Mouse (Mus musculus) cortical plate, adult 2 months (tissue): Measurements from ENCODE around the gene Lpin3. TPM values are rescaled to one million over a fixed set of nuclear protein-coding genes. Genes with fewer than 3 reads are reported as not detected.
A peak's percentile ranks its signal among the peaks of the same experiment; 100 is the strongest.

Experiments
- H3K27ac ChIP-seq: fragments of 200-500 bp; 2 replicates; pipeline ENCODE4 v1.5.1; 2012; ENCODE audit warnings: low read length, control low read depth, inconsistent platforms; ENCODE audit not compliant: insufficient read depth
- H3K4me1 ChIP-seq: fragments of 200-500 bp; 2 replicates; pipeline ENCODE4 v1.6.1; 2011; ENCODE audit warnings: low read length; ENCODE audit not compliant: control insufficient read depth, insufficient read depth
- H3K4me3 ChIP-seq: fragments of 200-500 bp; 2 replicates; pipeline ENCODE4 v1.5.1; 2011; ENCODE audit warnings: mild to moderate bottlenecking, low read length, control low read depth; ENCODE audit not compliant: insufficient read depth
- CTCF ChIP-seq: fragments of 200-500 bp; IDR thresholded peaks from 2 replicates; pipeline ENCODE4 v1.5.1; 2011; ENCODE audit warnings: mild to moderate bottlenecking, control low read depth, low read length; ENCODE audit not compliant: insufficient read depth; ENCODE audit errors: extremely low read depth
- POLR2A ChIP-seq: fragments of 200-500 bp; IDR thresholded peaks from 2 replicates; pipeline ENCODE4 v1.6.1; 2011; ENCODE audit warnings: mild to moderate bottlenecking, low read length, control low read depth; ENCODE audit not compliant: insufficient read depth; ENCODE audit errors: extremely low read depth
- polyA plus RNA-seq: library from polyadenylated mRNA; depleted of rRNA; stranded (reverse); fragments of >200 nt; gene quantifications from 2 replicates; pipeline ENCODE4 v1.2.3, GENCODE M21; 2012; rRNA removed

Lpin3 gene
- 1.1 and 1.3 TPM in 2 replicates for polyA plus RNA-seq

GRCm38 (mm10) chr2:160880453-160881195 is at the start of gene Lpin3:
Gene Lpin3, plus strand, starts transcription at chr2:160880670.
- Histone ChIP-seq H3K4me1 (no peaks in the 10 kb centered on the region), H3K4me3 (no peak within 1 kb of the TSS), H3K27ac (no peak within 1 kb of the TSS)
- no peak for TF ChIP-seq CTCF
- TF ChIP-seq POLR2A, result no peak

GRCm38 (mm10) chr2:160840838-160841237 is 39.6 kb upstream of the Lpin3 start:
- no peak for TF ChIP-seq POLR2A
- no peak for TF ChIP-seq CTCF
- Histone ChIP-seq H3K4me3 (no peak overlapping the region), H3K4me1 (peaks cover 2% of the 10 kb centered on the region), H3K27ac (peak overlapping the region; percentile 66; the same call in 1 of the 2 replicates)

- Histone ChIP-seq H3K27ac (no peak overlapping the region), H3K4me1 (peaks cover 3% of the 10 kb centered on the region), H3K4me3 (no peak overlapping the region)
- TF ChIP-seq CTCF (no peak), POLR2A (no peak)
Measured at GRCm38 (mm10) chr2:160847664-160848063, 32.8 kb upstream of the Lpin3 start.

- Histone ChIP-seq H3K4me3 (no peak overlapping the region), H3K27ac (no peak overlapping the region), H3K4me1 (peaks cover 3% of the 10 kb centered on the region)
- TF ChIP-seq POLR2A, result no peak
- no peak for TF ChIP-seq CTCF
Measured at GRCm38 (mm10) chr2:160848186-160848585, 32.3 kb upstream of the Lpin3 start.

GRCm38 (mm10) chr2:160849617-160850240 is 30.7 kb upstream of the Lpin3 start:
- Histone ChIP-seq H3K27ac (0 out of 2 replicates have a peak overlapping the region, but pooled peaks have one; percentile 13), H3K4me1 (peaks cover 3% of the 10 kb centered on the region), H3K4me3 (no peak overlapping the region)
- peak; percentile 28; the same call in 1 of the 2 replicates for TF ChIP-seq CTCF
- TF ChIP-seq POLR2A, result no peak

- Histone ChIP-seq H3K27ac (no peak overlapping the region), H3K4me1 (peaks cover 3% of the 10 kb centered on the region; the same call in 1 of the 2 replicates), H3K4me3 (no peak overlapping the region)
- TF ChIP-seq POLR2A (no peak), CTCF (no peak)
Measured at GRCm38 (mm10) chr2:160850360-160850759, 30.1 kb upstream of the Lpin3 start.

GRCm38 (mm10) chr2:160854687-160855086 is 25.8 kb upstream of the Lpin3 start:
- TF ChIP-seq POLR2A, result no peak
- TF ChIP-seq CTCF, result no peak
- Histone ChIP-seq H3K4me1 (peaks cover 1% of the 10 kb centered on the region; the same call in 1 of the 2 replicates), H3K4me3 (no peak overlapping the region), H3K27ac (no peak overlapping the region)

GRCm38 (mm10) chr2:160856359-160857102 is 23.9 kb upstream of the Lpin3 start:
- Histone ChIP-seq H3K4me1 (peaks cover 1% of the 10 kb centered on the region; the same call in 1 of the 2 replicates), H3K27ac (no peak overlapping the region), H3K4me3 (no peak overlapping the region)
- TF ChIP-seq POLR2A (no peak), CTCF (no peak)

- TF ChIP-seq CTCF (no peak), POLR2A (no peak)
- peak overlapping the region; percentile 31; the same call in 1 of the 2 replicates for H3K27ac ChIP-seq
- H3K4me3 ChIP-seq, result no peak overlapping the region
- H3K4me1 ChIP-seq, result no peaks in the 10 kb centered on the region; the same call in 1 of the 2 replicates
Measured at GRCm38 (mm10) chr2:160860363-160860762, 20.1 kb upstream of the Lpin3 start.
